Mouse (Mus musculus) lung, postnatal 0 days (tissue): Measurements from ENCODE around the gene Cbl.

ENCODE experiments used
- CTCF ChIP-seq: IDR thresholded peaks from 2 replicates; pipeline ENCODE4 v1.5.1; 2016; ENCODE audit warnings: antibody characterized with exemption, mild to moderate bottlenecking
- EP300 ChIP-seq: IDR thresholded peaks from 2 replicates; pipeline ENCODE4 v1.6.1; 2016; ENCODE audit warnings: antibody characterized with exemption, mild to moderate bottlenecking, control low read depth

GRCm38 (mm10) chr9:44194000-44194399, 39.8 kb downstream of the Cbl start:
- TF ChIP-seq CTCF: no peak
- TF ChIP-seq EP300: no peak
